Mouse (Mus musculus) megakaryocyte, embryonic 14.5 days (primary cell): ENCODE results near the gene Sppl2a. TPM values are rescaled to one million over a fixed set of nuclear protein-coding genes. Genes with fewer than 3 reads are reported as not detected.

Source experiments
- H3K27me3 ChIP-seq: replicated peaks from 2 replicates; pipeline ENCODE3; 2012; ENCODE audit warnings: inconsistent platforms
- H3K36me3 ChIP-seq: replicated peaks from 2 replicates; pipeline ENCODE3; 2012; ENCODE audit warnings: low read length, inconsistent platforms, mixed read lengths
- H3K4me1 ChIP-seq: 2 replicates; pipeline ENCODE4 v1.6.1; 2012; ENCODE audit warnings: inconsistent platforms
- H3K4me3 ChIP-seq: replicated peaks from 2 replicates; pipeline ENCODE3; 2012; ENCODE audit warnings: moderate library complexity, mild to moderate bottlenecking, inconsistent platforms
- H3K9me3 ChIP-seq: 2 replicates; pipeline ENCODE4 v1.6.1; 2012; ENCODE audit warnings: inconsistent platforms
- FLI1 ChIP-seq: IDR thresholded peaks from 2 replicates; pipeline ENCODE4 v1.6.1; 2012; ENCODE audit warnings: low read length, inconsistent platforms, mixed read lengths
- GATA1 ChIP-seq: IDR thresholded peaks from 3 replicates; pipeline ENCODE4 v1.6.1; 2012; ENCODE audit warnings: mixed read lengths, low read length, inconsistent platforms, borderline replicate concordance
- polyA plus RNA-seq: library from polyadenylated mRNA; stranded (reverse); fragments of >175 nt; gene quantifications from 2 replicates; pipeline ENCODE4 v1.2.3, GENCODE M21; 2012; ENCODE audit warnings: low replicate concordance; ENCODE audit not compliant: insufficient read depth

The Sppl2a gene
- polyA plus RNA-seq, 1 experiment: 1.7 TPM

DNA sequence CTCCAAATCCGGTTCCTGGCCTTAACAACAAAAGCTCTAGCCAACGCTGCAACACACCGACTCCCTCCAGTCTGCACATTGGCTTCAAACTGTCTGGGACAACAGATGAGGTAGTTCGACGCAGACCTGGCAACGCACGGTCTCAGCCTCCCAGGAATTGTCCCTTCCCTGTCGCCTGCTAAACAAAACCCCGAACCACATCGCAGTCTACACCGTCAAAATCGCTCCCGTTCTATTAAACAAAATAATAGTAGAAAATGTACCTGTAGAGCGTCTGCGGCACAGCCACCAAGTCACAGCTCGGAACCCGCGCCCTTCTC, 57.6 kb downstream of the Sppl2a start:
- TF ChIP-seq FLI1 (no peak), GATA1 (no peak)
- peaks cover 42% of the 10 kb centered on the region for H3K4me1 ChIP-seq
- H3K9me3 ChIP-seq: no peaks in the 10 kb centered on the region
- H3K27me3 ChIP-seq: no peaks in the 10 kb centered on the region
- H3K4me3 ChIP-seq: peak overlapping the region; percentile 99
- H3K36me3 ChIP-seq: no peaks in the 10 kb centered on the region

DNA sequence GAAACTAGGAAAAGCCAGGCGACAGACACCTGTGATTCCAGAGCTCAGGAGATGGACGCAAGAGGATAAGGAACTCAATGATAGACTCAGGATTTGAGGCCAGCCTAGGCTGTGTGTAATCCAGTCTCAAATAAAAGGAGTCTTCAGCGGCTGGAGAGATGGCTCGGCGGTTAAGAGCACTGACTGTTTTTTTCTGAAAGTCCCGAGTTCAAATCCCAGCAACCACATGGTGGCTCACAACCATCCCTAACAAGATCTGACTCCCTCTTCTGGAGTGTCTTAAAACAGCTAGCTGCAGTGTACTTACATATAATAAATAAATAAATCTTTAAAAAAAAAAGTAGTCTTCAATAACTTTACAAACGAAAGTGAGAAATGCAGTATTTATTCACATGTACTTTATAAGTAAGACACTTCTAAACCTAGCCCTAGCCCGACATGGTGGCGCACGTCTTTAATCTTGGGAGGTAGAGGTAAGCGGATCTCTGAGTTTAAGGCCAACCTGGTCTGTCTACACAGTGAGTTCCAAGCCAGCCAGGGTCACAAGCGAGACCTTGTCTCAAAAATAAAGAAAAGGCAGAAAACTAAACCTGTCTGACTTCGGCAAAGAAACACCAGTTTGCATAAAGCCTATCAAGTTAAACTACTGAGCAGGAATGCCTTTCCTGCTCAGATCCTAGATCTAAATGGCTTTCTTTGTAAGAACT, 58.1 kb downstream of the Sppl2a start:
- peak overlapping the region; percentile 99 for H3K4me3 ChIP-seq
- no peaks in the 10 kb centered on the region for H3K27me3 ChIP-seq
- H3K4me1 ChIP-seq: peaks cover 46% of the 10 kb centered on the region
- H3K36me3 ChIP-seq: no peaks in the 10 kb centered on the region
- no peaks in the 10 kb centered on the region for H3K9me3 ChIP-seq
- TF ChIP-seq GATA1 (no peak), FLI1 (no peak)

DNA sequence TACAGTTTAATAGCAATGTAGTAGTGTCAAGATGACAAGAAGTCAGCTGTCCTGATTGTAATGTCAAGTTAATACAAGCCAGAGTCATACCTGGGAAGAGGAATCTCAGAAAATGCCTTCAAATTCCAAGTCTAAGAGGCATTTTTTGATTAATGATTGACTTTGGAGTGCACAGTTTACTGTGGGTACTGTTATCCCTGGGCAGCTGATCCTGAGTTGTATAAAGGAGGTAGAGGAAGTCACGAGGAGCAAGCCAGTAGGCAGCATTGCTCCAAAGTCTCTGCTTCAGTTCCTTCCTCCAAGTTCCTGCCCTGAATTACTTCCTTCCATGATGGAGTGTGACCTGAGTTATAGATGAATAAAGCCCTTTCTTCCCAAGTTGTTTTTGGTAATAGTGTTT, 66.7 kb downstream of the Sppl2a start:
- Histone ChIP-seq H3K4me1 (peaks cover 52% of the 10 kb centered on the region), H3K27me3 (no peaks in the 10 kb centered on the region), H3K9me3 (no peaks in the 10 kb centered on the region), H3K36me3 (peaks cover 15% of the 10 kb centered on the region), H3K4me3 (no peak overlapping the region)
- no peak for TF ChIP-seq GATA1
- no peak for TF ChIP-seq FLI1

DNA sequence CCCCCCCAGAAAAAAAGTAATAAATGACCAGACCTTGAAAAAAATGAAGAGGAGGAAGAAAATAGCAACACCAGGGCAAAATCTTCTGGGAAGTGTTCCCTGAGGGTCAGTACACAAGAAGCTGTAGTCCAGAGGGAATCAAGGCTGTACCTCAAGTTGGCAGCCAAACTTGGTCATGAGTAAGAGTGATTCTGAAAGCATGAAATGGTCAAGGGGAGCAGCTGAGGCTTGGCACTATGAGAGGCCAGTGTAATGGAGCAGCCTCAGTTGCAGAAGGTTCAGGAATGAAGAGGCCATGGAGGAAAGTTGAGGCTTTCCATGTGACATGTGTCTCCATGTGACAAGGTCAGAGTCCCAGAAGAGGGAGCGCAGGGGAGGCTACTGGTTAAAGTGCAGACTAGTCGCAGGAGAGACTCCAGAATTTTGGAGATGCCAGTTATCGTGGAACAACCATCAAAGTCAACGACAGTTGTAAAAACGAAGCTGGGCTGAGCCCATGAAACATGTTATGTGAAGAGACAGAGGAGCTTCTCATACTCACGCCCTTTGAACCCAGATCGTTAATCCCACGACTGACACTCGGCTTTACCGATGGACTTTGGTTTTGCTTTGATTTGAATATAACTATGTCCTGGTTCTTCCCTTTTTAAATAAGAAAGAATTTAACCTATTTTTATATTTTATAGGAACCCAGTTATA, 67.4 kb downstream of the Sppl2a start:
- TF ChIP-seq GATA1 (no peak), FLI1 (no peak)
- H3K9me3 ChIP-seq: no peaks in the 10 kb centered on the region
- no peaks in the 10 kb centered on the region for H3K27me3 ChIP-seq
- peaks cover 53% of the 10 kb centered on the region for H3K4me1 ChIP-seq
- H3K4me3 ChIP-seq: no peak overlapping the region
- H3K36me3 ChIP-seq: peaks cover 15% of the 10 kb centered on the region

DNA sequence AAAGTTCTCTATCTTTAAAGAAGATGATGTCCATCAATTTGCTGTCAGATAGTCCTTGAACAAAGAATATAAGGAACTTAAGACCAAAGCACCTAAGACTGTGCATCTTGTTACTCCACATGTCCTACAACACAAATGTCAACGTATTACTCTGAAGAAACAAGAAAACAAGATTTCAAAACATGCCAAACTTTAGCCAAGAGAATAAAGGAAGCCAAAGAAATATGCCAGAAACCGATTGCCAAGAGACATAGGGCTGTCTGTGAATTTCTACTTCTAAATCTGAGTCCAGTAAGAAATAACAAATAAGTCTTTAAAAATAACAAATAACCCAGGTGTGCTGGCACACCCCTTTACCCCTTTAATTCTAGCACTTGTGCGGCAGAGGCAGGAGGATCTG, 68.0 kb downstream of the Sppl2a start:
- no peak overlapping the region for H3K4me3 ChIP-seq
- no peaks in the 10 kb centered on the region for H3K9me3 ChIP-seq
- H3K4me1 ChIP-seq: peaks cover 55% of the 10 kb centered on the region
- TF ChIP-seq GATA1 (no peak), FLI1 (no peak)
- H3K36me3 ChIP-seq: peaks cover 15% of the 10 kb centered on the region
- H3K27me3 ChIP-seq: no peaks in the 10 kb centered on the region

DNA sequence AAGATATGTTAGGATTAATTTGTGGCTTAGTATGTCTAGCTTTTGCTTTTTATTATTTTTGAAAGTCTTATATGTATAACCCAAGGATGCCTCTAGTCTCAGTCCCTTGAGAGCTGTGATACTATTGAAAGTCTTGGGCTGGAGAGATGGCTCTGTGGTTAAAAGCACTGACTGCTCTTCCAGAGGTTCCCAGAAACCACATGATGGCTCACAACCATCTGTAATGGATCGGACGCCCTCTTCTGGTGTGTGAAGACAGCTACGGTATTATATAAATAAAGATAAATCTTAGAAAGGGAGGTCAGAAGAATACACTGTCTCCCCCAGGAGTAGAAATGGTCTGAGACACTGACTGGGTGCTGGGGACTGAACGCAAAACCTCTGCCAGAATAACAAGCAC, 88.3 kb downstream of the Sppl2a start:
- TF ChIP-seq FLI1 (no peak), GATA1 (no peak)
- no peak overlapping the region for H3K4me3 ChIP-seq
- H3K9me3 ChIP-seq: no peaks in the 10 kb centered on the region
- peaks cover 80% of the 10 kb centered on the region for H3K36me3 ChIP-seq
- H3K27me3 ChIP-seq: no peaks in the 10 kb centered on the region
- H3K4me1 ChIP-seq: peaks cover 4% of the 10 kb centered on the region; the same call in 1 of the 2 replicates

Other genes with a start within 250 kb of the Sppl2a start
- gene Usp8, start 225.9 kb downstream of the Sppl2a start, polyA plus RNA-seq: 1.3 and 9.7 TPM in 2 replicates
- gene Usp50, start 149.8 kb downstream of the Sppl2a start, polyA plus RNA-seq: 0.11 TPM in 1 of 2 replicates, not detected in the other
- gene Trpm7, start 57.0 kb downstream of the Sppl2a start, polyA plus RNA-seq: 0.63 and 1.3 TPM in 2 replicates
- 0.30 TPM in 1 of 2 replicates, not detected in the other for gene Ap4e1, start 75.5 kb upstream of the Sppl2a start, polyA plus RNA-seq
- gene Blvra, start 137.4 kb upstream of the Sppl2a start, polyA plus RNA-seq: 9.9 TPM in 1 of 2 replicates, not detected in the other
- gene Ncaph, start 200.7 kb upstream of the Sppl2a start, polyA plus RNA-seq: 2.4 and 4.2 TPM in 2 replicates
- gene Itpripl1, start 210.2 kb upstream of the Sppl2a start, polyA plus RNA-seq: 1.4 TPM in 1 of 2 replicates, not detected in the other